Mouse (Mus musculus): ENCODE results near the gene Rnf31.

The Rnf31 gene

DNA sequence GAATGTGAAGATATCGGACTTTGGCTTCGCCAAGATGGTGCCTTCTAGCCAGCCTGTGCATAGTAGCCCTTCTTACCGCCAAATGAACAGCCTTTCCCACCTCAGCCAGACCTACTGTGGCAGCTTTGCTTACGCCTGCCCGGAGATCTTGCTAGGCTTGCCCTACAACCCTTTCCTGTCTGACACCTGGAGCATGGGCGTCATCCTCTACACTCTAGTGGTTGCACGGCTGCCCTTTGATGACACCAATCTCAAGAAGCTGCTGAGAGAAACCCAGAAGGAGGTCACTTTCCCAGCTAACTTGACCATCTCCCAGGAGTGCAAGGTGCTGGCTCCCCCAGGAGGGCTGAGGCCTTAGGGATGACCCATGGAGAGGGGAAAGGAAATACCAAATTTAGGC, 60.0 kb downstream of the Rnf31 start:
- no peak for DNase-seq (ENCODE audit: low spot score)
